Mouse (Mus musculus) heart, embryonic 15.5 days (tissue): ENCODE results near the gene Ick. TPM values are rescaled to one million over a fixed set of nuclear protein-coding genes. Genes with fewer than 3 reads are reported as not detected.

Experiments used
- ATAC-seq: fragments of 200-750 bp; cut with Nextera tagmentation; replicated peaks from 2 replicates; pipeline ENCODE4 v1.8.0; 2017; ENCODE audit warnings: low read depth, moderate TSS enrichment; ENCODE audit not compliant: insufficient number of reproducible peaks, insufficient read depth, low FRiP score
- H3K27ac ChIP-seq: fragments of 300-500 bp; sonication (generic); 2 replicates; pipeline ENCODE4 v1.5.1; 2015; ENCODE audit warnings: mild to moderate bottlenecking, inconsistent platforms
- H3K27me3 ChIP-seq: fragments of 300-500 bp; sonication (generic); 2 replicates; pipeline ENCODE4 v1.6.1; 2015; ENCODE audit warnings: inconsistent platforms
- H3K36me3 ChIP-seq: fragments of 300-500 bp; sonication (generic); 2 replicates; pipeline ENCODE4 v1.6.1; 2015; ENCODE audit warnings: mild to moderate bottlenecking, inconsistent platforms
- H3K4me1 ChIP-seq: fragments of 300-500 bp; sonication (generic); replicated peaks from 2 replicates; pipeline ENCODE4 v1.6.1; 2015; ENCODE audit warnings: inconsistent platforms
- H3K4me2 ChIP-seq: fragments of 300-500 bp; sonication (generic); 2 replicates; pipeline ENCODE4 v1.6.1; 2015; ENCODE audit warnings: inconsistent platforms, mild to moderate bottlenecking, moderate library complexity
- H3K4me3 ChIP-seq: fragments of 300-500 bp; sonication (generic); 2 replicates; pipeline ENCODE4 v1.5.1; 2015; ENCODE audit warnings: mild to moderate bottlenecking, inconsistent platforms
- H3K9ac ChIP-seq: fragments of 300-500 bp; sonication (generic); 2 replicates; pipeline ENCODE4 v1.6.1; 2015; ENCODE audit warnings: mild to moderate bottlenecking, inconsistent platforms
- H3K9me3 ChIP-seq: fragments of 300-500 bp; sonication (generic); replicated peaks from 2 replicates; pipeline ENCODE4 v1.6.1; 2016; ENCODE audit warnings: inconsistent platforms
- WGBS: fragments of 180-500 bp; shearing (Covaris S2); methylation state at CpG from one replicate; pipeline ENCODE4 v1.1.7; 2015; ENCODE audit warnings: mixed read lengths; 5-methylcytosine and 5-hydroxymethylcytosine counted together
- polyA plus RNA-seq: library from polyadenylated mRNA; unstranded; fragments of >200 nt; fragmentation: Nextera tagmentation; extraction: Ambion mirVana; gene quantifications from 2 replicates; pipeline ENCODE4 v1.2.1, GENCODE M21; 2015

Gene Ick
- polyA plus RNA-seq, 1 experiment from 2014 or later = 13.4 TPM

- Histone ChIP-seq H3K36me3 (peaks cover 54% of the 10 kb centered on the region), H3K9ac (no peak overlapping the region), H3K4me1 (peaks cover 14% of the 10 kb centered on the region), H3K27ac (no peak overlapping the region), H3K4me3 (no peak overlapping the region), H3K27me3 (no peaks in the 10 kb centered on the region), H3K9me3 (no peaks in the 10 kb centered on the region), H3K4me2 (no peak overlapping the region)
- 84% methylated on average over 14 of the region's 14 CpGs for WGBS
- no peak for ATAC-seq
Measured at GRCm38 (mm10) chr9:78085722-78086287, 23.2 kb upstream of the Ick start.

GRCm38 (mm10) chr9:78087751-78088150 lies 21.2 kb upstream of the Ick start:
- H3K27me3 ChIP-seq = no peaks in the 10 kb centered on the region
- peaks cover 55% of the 10 kb centered on the region for H3K36me3 ChIP-seq
- H3K4me1 ChIP-seq = peaks cover 14% of the 10 kb centered on the region
- no peak overlapping the region for H3K27ac ChIP-seq
- H3K9me3 ChIP-seq = no peaks in the 10 kb centered on the region
- ATAC-seq = no peak
- WGBS = 86% methylated on average over 9 of the region's 9 CpGs
- no peak overlapping the region for H3K4me2 ChIP-seq
- H3K4me3 ChIP-seq = no peak overlapping the region
- H3K9ac ChIP-seq = no peak overlapping the region

- Histone ChIP-seq H3K27me3 (no peaks in the 10 kb centered on the region), H3K4me3 (no peak overlapping the region), H3K27ac (peak overlapping the region; percentile 75), H3K4me2 (no peak overlapping the region), H3K9ac (no peak overlapping the region), H3K4me1 (peaks cover 14% of the 10 kb centered on the region), H3K36me3 (peaks cover 57% of the 10 kb centered on the region), H3K9me3 (no peaks in the 10 kb centered on the region)
- WGBS = 54% methylated on average over 4 of the region's 4 CpGs
- peak; percentile 69; the same call in 1 of the 2 replicates for ATAC-seq
Measured at GRCm38 (mm10) chr9:78088521-78088920, 20.5 kb upstream of the Ick start.

GRCm38 (mm10) chr9:78088971-78089370 lies 20.0 kb upstream of the Ick start:
- Histone ChIP-seq H3K9ac (no peak overlapping the region), H3K27me3 (no peaks in the 10 kb centered on the region), H3K4me2 (no peak overlapping the region), H3K4me1 (peaks cover 14% of the 10 kb centered on the region), H3K36me3 (peaks cover 55% of the 10 kb centered on the region), H3K27ac (peak overlapping the region; percentile 75), H3K4me3 (no peak overlapping the region), H3K9me3 (no peaks in the 10 kb centered on the region)
- WGBS = 41% methylated on average over 7 of the region's 7 CpGs
- peak; percentile 67 for ATAC-seq

GRCm38 (mm10) chr9:78089906-78090305 lies 19.1 kb upstream of the Ick start:
- H3K9ac ChIP-seq = no peak overlapping the region
- H3K4me1 ChIP-seq = peaks cover 14% of the 10 kb centered on the region
- H3K9me3 ChIP-seq = no peaks in the 10 kb centered on the region
- H3K27ac ChIP-seq = no peak overlapping the region
- no peak for ATAC-seq
- H3K36me3 ChIP-seq = peaks cover 50% of the 10 kb centered on the region
- no peaks in the 10 kb centered on the region for H3K27me3 ChIP-seq
- no peak overlapping the region for H3K4me3 ChIP-seq
- WGBS = 87% methylated on average over 1 of the region's 1 CpGs
- no peak overlapping the region for H3K4me2 ChIP-seq

GRCm38 (mm10) chr9:78090596-78090995 lies 18.4 kb upstream of the Ick start:
- H3K27ac ChIP-seq = no peak overlapping the region
- H3K4me2 ChIP-seq = no peak overlapping the region
- H3K4me3 ChIP-seq = no peak overlapping the region
- no peaks in the 10 kb centered on the region for H3K9me3 ChIP-seq
- H3K27me3 ChIP-seq = no peaks in the 10 kb centered on the region
- H3K4me1 ChIP-seq = peaks cover 14% of the 10 kb centered on the region
- no peak overlapping the region for H3K9ac ChIP-seq
- WGBS = 91% methylated on average over 3 of the region's 3 CpGs
- no peak for ATAC-seq
- H3K36me3 ChIP-seq = peaks cover 50% of the 10 kb centered on the region

GRCm38 (mm10) chr9:78095686-78096085 lies 13.3 kb upstream of the Ick start:
- ATAC-seq = no peak
- Histone ChIP-seq H3K4me3 (no peak overlapping the region), H3K27me3 (no peaks in the 10 kb centered on the region), H3K4me1 (no peaks in the 10 kb centered on the region), H3K9ac (no peak overlapping the region), H3K4me2 (no peak overlapping the region), H3K36me3 (peaks cover 78% of the 10 kb centered on the region), H3K27ac (no peak overlapping the region), H3K9me3 (no peaks in the 10 kb centered on the region; the same call in 1 of the 2 replicates)
- WGBS = 91% methylated on average over 12 of the region's 12 CpGs

GRCm38 (mm10) chr9:78096376-78096775 lies 12.6 kb upstream of the Ick start:
- H3K9ac ChIP-seq = no peak overlapping the region
- no peak overlapping the region for H3K27ac ChIP-seq
- no peak overlapping the region for H3K4me2 ChIP-seq
- no peaks in the 10 kb centered on the region for H3K4me1 ChIP-seq
- H3K27me3 ChIP-seq = no peaks in the 10 kb centered on the region
- no peaks in the 10 kb centered on the region; the same call in 1 of the 2 replicates for H3K9me3 ChIP-seq
- no peak for ATAC-seq
- H3K4me3 ChIP-seq = no peak overlapping the region
- WGBS = 97% methylated on average over 6 of the region's 6 CpGs
- H3K36me3 ChIP-seq = peaks cover 81% of the 10 kb centered on the region

- no peak for ATAC-seq
- Histone ChIP-seq H3K27ac (no peak overlapping the region), H3K4me2 (no peak overlapping the region)
Measured at GRCm38 (mm10) chr9:78100956-78101355, 8.0 kb upstream of the Ick start.

GRCm38 (mm10) chr9:78101431-78101830 lies 7.6 kb upstream of the Ick start:
- no peak for ATAC-seq
- 55% methylated on average over 4 of the region's 4 CpGs for WGBS
- no peaks in the 10 kb centered on the region; the same call in 1 of the 2 replicates for H3K9me3 ChIP-seq
- no peaks in the 10 kb centered on the region for H3K27me3 ChIP-seq
- H3K27ac ChIP-seq = no peak overlapping the region
- H3K4me3 ChIP-seq = no peak overlapping the region
- H3K4me2 ChIP-seq = no peak overlapping the region
- H3K4me1 ChIP-seq = peaks cover 10% of the 10 kb centered on the region
- H3K36me3 ChIP-seq = peaks cover 46% of the 10 kb centered on the region
- no peak overlapping the region for H3K9ac ChIP-seq

More at GRCm38 (mm10) chr9:78100956-78101355, 8.0 kb upstream of the Ick start:
- Histone ChIP-seq H3K27me3 (no peaks in the 10 kb centered on the region), H3K4me3 (no peak overlapping the region), H3K4me1 (peaks cover 9% of the 10 kb centered on the region), H3K9ac (no peak overlapping the region), H3K36me3 (peaks cover 49% of the 10 kb centered on the region), H3K9me3 (no peaks in the 10 kb centered on the region; the same call in 1 of the 2 replicates)
- WGBS = 75% methylated on average over 5 of the region's 5 CpGs

- Histone ChIP-seq H3K27me3 (no peaks in the 10 kb centered on the region), H3K9me3 (no peaks in the 10 kb centered on the region), H3K9ac (no peak overlapping the region), H3K27ac (no peak overlapping the region), H3K4me2 (no peak overlapping the region), H3K4me1 (peaks cover 20% of the 10 kb centered on the region), H3K4me3 (no peak overlapping the region), H3K36me3 (peaks cover 21% of the 10 kb centered on the region; the same call in 1 of the 2 replicates)
- no peak for ATAC-seq
- WGBS = 90% methylated on average over 8 of the region's 8 CpGs
Measured at GRCm38 (mm10) chr9:78103965-78104560, 4.9 kb upstream of the Ick start.

- Histone ChIP-seq H3K36me3 (peaks cover 15% of the 10 kb centered on the region; the same call in 1 of the 2 replicates), H3K4me1 (peaks cover 26% of the 10 kb centered on the region), H3K9me3 (no peaks in the 10 kb centered on the region), H3K27me3 (no peaks in the 10 kb centered on the region), H3K27ac (no peak overlapping the region), H3K4me3 (no peak overlapping the region), H3K4me2 (no peak overlapping the region), H3K9ac (no peak overlapping the region)
- 83% methylated on average over 6 of the region's 6 CpGs for WGBS
- no peak for ATAC-seq
Measured at GRCm38 (mm10) chr9:78104973-78105372, 4.0 kb upstream of the Ick start.
